Mouse (Mus musculus): ENCODE data around the gene Slc2a4. TPM values are rescaled to one million over a fixed set of nuclear protein-coding genes. Genes with fewer than 3 reads are reported as not detected.

Slc2a4 gene
- 8.9 and 9.9 TPM in 2 replicates for polyA plus RNA-seq (2016; fragmentation: Nextera tagmentation; extraction: Ambion mirVana)

DNA sequence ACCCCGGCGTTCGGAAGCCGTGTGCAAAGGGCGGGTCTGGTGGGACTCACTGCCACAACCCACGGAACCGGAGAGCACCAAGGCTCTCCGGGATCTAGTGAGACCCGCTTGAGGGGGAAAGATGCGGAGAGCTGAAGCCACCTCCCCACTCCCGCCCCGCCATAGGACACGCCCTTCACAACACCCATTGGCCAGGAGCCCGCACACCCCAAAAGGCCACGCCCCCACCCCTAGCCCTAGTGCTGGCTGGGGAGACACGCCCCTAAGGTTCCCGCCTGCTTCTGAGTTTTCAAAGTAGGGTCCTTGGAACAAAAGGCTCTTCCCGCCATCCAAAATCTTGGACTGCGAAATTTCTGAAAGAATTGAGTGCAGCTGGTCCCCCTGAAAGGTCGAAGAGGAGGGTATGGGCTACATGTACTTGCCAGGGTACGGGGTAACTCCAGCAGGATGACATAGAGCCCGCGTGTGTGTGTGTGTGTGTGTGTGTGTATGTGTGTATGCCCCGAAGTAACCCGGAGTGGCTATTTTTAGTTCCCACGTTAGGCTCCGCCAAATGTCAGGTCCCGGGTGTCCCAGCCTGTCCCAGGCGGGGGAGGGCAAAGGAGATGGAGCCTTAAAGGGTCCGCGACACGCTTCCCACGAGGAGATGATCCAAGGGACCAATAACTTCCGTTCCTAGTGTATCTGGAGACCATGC is at the start of gene Slc2a4:
Gene Slc2a4, minus strand, starts transcription at position 123 of the 697 bp plus-strand sequence.
- H3K9ac ChIP-seq (replicated peaks): peak within 1 kb of the TSS; percentile 47
- H3K4me3 ChIP-seq: peak within 1 kb of the TSS; percentile 49
- peak within 1 kb of the TSS; percentile 64 for H3K4me2 ChIP-seq (replicated peaks)
- H3K27me3 ChIP-seq: peaks cover 11% of the 10 kb centered on the region
- peak; percentile 93 for ATAC-seq (ENCODE audit: low FRiP score, low read depth)
- peak within 1 kb of the TSS; percentile 69 for H3K27ac ChIP-seq (replicated peaks)
- under 1% methylated on average over 33 of the region's 34 CpGs for WGBS
- peaks cover 10% of the 10 kb centered on the region; the same call in 1 of the 2 replicates for H3K36me3 ChIP-seq
- no peaks in the 10 kb centered on the region for H3K9me3 ChIP-seq
- peaks cover 17% of the 10 kb centered on the region for H3K4me1 ChIP-seq

DNA sequence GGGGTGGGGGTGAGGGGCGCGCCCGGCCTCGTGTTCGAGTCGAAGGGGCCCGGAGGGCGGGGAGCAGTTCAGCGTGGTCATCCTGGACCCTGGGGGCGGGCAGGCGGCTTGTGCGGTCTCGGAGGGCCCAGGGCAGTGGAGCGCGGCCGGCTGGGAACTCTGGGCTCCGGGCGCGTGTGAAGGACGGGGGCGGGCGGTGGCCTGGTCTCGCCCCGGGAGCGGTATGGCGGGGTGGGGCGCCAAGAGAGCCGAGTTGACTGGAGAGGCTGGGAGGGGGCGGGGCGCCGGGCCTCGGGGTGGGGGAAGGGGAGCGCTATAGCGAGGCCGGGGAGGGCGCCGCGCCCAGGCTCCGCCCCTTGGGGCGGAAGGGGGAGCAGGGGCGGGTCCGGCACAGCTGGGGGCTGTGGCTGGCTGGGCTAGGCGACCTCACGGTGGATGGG is 49.1 kb upstream of the Slc2a4 start:
- peak; percentile 36 for ATAC-seq (ENCODE audit: low FRiP score, low read depth)
- Histone ChIP-seq H3K27me3 (no peaks in the 10 kb centered on the region), H3K4me3 (peak overlapping the region; percentile 95), H3K4me1 (peaks cover 40% of the 10 kb centered on the region), H3K27ac (replicated peaks) (peak overlapping the region; percentile 97), H3K4me2 (replicated peaks) (peak overlapping the region; percentile 60), H3K9me3 (no peaks in the 10 kb centered on the region), H3K9ac (replicated peaks) (peak overlapping the region; percentile 98), H3K36me3 (peaks cover 38% of the 10 kb centered on the region)
- WGBS: 1% methylated on average over 18 of the region's 44 CpGs

DNA sequence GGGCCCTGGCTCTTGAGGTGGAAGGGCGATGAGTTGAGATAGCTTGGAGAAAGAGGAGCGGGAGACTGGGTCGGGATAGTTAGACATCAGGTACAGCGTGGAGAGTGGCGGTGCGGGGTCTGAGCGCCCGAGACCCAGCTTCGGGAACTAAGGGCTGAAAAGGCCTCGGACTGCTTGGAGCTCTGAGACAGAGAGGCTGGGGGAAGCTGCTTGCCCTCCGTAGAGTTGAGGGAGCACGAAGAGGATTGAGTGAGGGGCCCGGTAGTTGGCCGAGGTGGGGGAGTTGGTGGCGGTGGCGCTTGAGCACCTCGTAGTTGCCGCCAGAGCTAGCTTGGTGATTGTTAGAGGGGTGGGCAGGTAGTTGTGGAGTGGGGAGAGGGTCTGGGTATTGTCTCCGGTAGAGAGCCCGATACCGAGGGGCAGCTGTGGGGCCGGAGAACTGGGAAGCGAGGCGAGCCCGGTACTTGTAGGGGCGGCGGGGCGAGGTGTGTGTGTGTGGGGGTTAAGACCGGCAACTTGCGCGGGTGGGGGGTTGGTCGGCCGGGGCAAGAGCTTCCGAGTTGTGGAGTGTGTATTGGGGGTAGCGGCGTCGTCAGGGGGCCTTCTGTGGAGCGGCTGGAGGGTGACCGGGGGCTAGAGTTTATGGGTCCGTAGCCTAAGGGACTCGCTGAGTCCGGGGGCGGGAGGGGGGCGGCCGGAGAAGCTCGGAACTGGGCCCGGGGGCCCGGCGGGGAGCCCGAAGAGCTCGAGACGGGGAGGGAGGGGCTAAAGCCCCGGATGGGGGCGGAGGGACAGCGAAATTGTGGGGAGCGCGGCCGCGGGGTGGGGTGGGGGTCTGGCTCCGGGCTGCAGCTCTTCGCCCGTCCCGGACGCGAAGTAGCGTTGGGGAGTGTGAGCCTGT is 48.4 kb upstream of the Slc2a4 start:
- Histone ChIP-seq H3K4me2 (replicated peaks) (peak overlapping the region; percentile 60), H3K4me3 (peak overlapping the region; percentile 95), H3K9ac (replicated peaks) (peak overlapping the region; percentile 98), H3K9me3 (no peaks in the 10 kb centered on the region), H3K36me3 (peaks cover 38% of the 10 kb centered on the region), H3K4me1 (peaks cover 34% of the 10 kb centered on the region), H3K27ac (replicated peaks) (peak overlapping the region; percentile 97), H3K27me3 (no peaks in the 10 kb centered on the region)
- no peak; the same call in 1 of the 2 replicates for ATAC-seq (ENCODE audit: low FRiP score, low read depth)
- WGBS: 1% methylated on average over 61 of the region's 66 CpGs

DNA sequence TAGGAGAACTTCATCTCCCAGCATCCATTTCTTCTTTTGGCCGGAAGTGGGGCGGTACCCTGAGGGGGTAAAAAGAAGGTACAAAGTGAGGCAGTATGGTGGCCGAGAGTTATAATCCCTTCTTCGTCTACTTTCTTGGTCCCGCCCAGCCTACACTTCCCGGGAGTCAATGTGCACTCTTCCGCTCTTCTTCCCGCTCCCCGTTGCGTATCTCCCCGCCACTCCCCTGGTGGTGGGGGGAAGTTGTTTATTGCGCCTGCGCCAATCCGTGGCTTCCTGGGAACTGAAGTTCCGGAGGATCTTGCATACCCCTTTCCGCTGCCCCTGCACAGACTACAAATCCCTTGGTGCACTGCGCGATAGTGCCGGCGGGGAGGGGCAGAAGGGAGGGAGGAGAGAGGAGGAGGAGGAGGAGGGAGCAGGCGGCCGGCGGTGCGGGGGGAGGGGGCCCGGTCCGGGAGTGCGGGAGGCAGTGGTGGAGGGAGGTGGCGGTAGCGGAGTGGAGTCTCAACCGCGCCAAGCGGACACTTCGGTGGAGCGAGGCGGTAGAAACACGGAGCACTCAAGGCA is 47.5 kb upstream of the Slc2a4 start, which contains the start of gene Phf23:
Gene Phf23, plus strand, starts transcription at position 387 of the 570 bp plus-strand sequence.
- no peaks in the 10 kb centered on the region for H3K9me3 ChIP-seq
- H3K36me3 ChIP-seq: peaks cover 38% of the 10 kb centered on the region
- no peaks in the 10 kb centered on the region for H3K27me3 ChIP-seq
- H3K4me2 ChIP-seq (replicated peaks): peak within 1 kb of the TSS; percentile 60
- 1% methylated on average over 36 of the region's 36 CpGs for WGBS
- peak; percentile 81 for ATAC-seq (ENCODE audit: low FRiP score, low read depth)
- peaks cover 34% of the 10 kb centered on the region for H3K4me1 ChIP-seq
- H3K27ac ChIP-seq (replicated peaks): peak within 1 kb of the TSS; percentile 97
- H3K4me3 ChIP-seq: peak within 1 kb of the TSS; percentile 95
- H3K9ac ChIP-seq (replicated peaks): peak within 1 kb of the TSS; percentile 98

DNA sequence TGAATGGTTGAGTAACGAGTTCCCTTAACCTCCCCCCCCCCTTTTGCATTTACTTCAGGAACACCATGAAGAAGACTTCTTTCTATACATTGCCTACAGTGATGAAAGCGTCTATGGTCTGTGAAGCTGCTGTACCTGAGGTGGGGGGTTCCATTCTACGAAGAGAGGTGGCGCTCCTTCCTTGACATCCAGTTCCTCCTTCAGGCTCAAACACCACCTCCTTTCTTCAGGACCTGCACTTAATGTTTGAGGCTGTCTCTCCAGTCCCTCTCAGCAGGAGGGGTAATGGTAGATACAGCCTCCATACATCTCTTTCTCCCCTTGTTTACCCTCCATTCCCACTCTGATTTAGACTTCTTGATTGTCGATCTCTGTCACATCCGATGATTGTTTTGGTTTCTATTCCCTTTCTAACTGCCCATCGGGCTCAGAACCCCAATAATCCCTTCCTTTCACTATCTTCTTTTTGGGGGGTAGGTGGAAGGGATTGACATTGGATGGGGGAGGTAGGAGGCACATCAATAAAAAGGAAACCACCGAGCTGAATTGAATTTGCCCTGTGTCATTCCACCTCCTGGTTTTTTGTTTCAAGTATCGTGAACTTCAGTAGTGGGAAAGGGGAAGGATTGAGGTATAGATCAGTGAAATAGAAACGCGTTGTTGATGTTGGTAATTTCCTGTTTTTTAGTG is 46.6 kb upstream of the Slc2a4 start:
- H3K27ac ChIP-seq (replicated peaks): 0 out of 2 replicates have a peak overlapping the region, but pooled peaks have one; percentile 10
- no peaks in the 10 kb centered on the region for H3K27me3 ChIP-seq
- WGBS: 87% methylated on average over 11 of the region's 11 CpGs
- peaks cover 41% of the 10 kb centered on the region for H3K36me3 ChIP-seq
- peak overlapping the region; percentile 95 for H3K4me3 ChIP-seq
- peaks cover 33% of the 10 kb centered on the region for H3K4me1 ChIP-seq
- no peak for ATAC-seq (ENCODE audit: low FRiP score, low read depth)
- H3K9ac ChIP-seq (replicated peaks): no peak overlapping the region
- peak overlapping the region; percentile 60 for H3K4me2 ChIP-seq (replicated peaks)
- no peaks in the 10 kb centered on the region for H3K9me3 ChIP-seq

DNA sequence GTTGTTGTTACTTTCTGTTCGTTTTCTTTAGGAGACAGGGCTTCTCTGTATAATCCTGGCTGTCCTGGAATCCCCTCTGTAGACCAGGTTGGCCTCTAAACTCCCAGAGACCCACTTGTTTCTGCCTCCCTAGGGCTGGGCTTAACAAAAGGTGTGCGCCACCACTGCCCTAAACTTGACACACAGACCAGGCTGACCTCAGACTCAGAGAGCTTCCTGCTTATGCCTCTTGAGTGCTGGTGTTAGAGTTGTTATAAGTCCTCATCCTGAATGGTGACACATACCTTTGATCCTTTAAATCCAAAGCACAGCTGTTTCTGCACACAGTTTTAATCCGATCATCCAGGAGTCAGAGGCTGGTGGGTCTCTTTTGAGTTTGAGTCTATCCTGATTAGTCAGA is 44.9 kb upstream of the Slc2a4 start:
- Histone ChIP-seq H3K36me3 (peaks cover 41% of the 10 kb centered on the region), H3K27me3 (no peaks in the 10 kb centered on the region), H3K9ac (replicated peaks) (0 out of 2 replicates have a peak overlapping the region, but pooled peaks have one; percentile 94), H3K27ac (replicated peaks) (no peak overlapping the region), H3K4me1 (peaks cover 26% of the 10 kb centered on the region), H3K9me3 (no peaks in the 10 kb centered on the region), H3K4me2 (replicated peaks) (peak overlapping the region; percentile 80), H3K4me3 (peak overlapping the region; percentile 81; the same call in 1 of the 2 replicates)
- ATAC-seq (ENCODE audit: low FRiP score, low read depth): no peak
- 86% methylated on average over 3 of the region's 3 CpGs for WGBS

DNA sequence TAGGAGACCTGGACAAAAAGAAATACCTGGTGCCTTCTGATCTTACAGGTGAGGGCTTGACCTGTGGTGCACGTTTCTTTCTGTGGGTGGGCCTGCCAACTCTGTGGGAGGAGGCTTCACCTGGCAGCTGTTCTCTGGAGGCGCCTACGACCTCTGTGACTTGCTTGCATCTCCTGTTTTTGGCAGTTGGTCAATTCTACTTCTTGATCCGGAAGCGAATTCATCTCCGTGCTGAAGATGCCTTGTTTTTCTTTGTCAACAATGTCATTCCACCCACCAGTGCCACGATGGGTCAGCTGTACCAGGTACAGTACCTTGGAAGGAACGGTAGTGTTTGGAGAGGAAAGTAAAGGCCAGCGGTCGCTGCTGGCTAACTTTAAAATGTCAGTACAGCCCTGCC is 44.4 kb upstream of the Slc2a4 start:
- Histone ChIP-seq H3K27me3 (no peaks in the 10 kb centered on the region), H3K9ac (replicated peaks) (peak overlapping the region; percentile 94), H3K4me3 (peak overlapping the region; percentile 81), H3K9me3 (no peaks in the 10 kb centered on the region), H3K27ac (replicated peaks) (no peak overlapping the region), H3K4me2 (replicated peaks) (peak overlapping the region; percentile 80), H3K36me3 (peaks cover 44% of the 10 kb centered on the region), H3K4me1 (peaks cover 21% of the 10 kb centered on the region)
- ATAC-seq (ENCODE audit: low FRiP score, low read depth): no peak
- WGBS: 92% methylated on average over 10 of the region's 10 CpGs

DNA sequence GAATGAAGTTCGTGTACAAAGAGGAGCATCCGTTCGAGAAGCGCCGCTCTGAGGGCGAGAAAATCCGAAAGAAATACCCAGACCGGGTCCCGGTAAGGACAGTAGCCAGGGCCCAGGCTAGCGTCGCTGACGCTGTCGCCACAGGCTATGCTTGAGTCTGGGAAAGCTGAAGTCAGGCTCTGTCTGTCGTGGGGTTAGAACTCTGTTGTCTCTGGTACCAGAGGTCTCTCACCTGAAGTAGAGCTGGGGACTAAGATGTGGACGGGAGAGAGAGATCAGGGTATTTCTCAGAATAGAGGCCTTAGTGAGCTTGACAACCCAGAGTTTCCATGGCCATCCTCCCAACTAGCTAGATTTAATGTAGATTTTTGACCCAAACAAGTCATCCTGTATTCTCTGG is 43.7 kb upstream of the Slc2a4 start:
- H3K4me2 ChIP-seq (replicated peaks): peak overlapping the region; percentile 80
- WGBS: 0% methylated on average over 15 of the region's 15 CpGs
- peaks cover 19% of the 10 kb centered on the region for H3K4me1 ChIP-seq
- 0 out of 2 replicates have a peak, but pooled peaks have one; percentile 11 for ATAC-seq (ENCODE audit: low FRiP score, low read depth)
- peak overlapping the region; percentile 92 for H3K27ac ChIP-seq (replicated peaks)
- H3K27me3 ChIP-seq: no peaks in the 10 kb centered on the region
- H3K9me3 ChIP-seq: no peaks in the 10 kb centered on the region
- H3K36me3 ChIP-seq: peaks cover 51% of the 10 kb centered on the region
- peak overlapping the region; percentile 81 for H3K4me3 ChIP-seq
- H3K9ac ChIP-seq (replicated peaks): peak overlapping the region; percentile 94

DNA sequence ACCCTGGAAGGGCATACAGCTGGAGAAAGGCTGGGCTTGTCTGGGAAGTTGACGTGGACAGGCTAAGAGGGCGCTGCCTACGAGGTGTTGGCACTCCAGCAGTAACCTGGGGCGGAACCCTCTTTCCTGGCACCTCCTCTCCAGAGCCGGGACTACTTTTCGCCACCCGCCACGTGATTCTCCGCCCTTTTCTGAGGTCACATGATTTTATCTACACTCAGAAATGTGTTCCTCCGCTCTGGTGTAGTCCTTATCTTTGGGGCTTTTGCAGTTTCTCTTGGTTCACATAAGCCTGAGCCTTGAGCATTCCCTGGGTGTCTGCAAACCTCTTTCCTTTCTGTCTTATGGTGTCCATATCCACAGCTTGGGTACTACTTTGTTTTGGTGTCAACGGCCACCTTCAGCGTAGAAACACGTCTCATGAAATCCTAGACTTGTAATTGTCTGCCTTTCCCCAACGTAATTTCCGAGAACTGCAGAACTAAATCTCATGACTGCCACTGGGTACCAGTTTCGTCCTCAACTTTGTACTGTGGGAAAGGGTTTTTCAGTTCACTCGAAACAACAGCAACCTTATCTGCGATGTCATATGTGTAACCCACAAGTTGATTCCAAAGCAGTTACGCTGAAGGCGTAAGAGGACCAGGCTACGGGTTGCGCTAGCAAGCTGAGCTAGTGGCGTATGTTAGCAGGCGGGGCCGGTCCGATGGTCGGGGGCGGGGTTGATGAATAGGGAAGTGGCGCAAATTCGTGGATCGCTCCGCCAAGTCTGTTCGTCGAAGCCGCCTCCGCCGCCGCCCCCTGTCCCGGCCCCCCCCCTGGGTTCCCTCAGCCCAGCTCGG is 43.1 kb upstream of the Slc2a4 start, which contains the start of gene Gabarap:
Gene Gabarap, plus strand, starts transcription at position 294 of the 842 bp plus-strand sequence.
- Histone ChIP-seq H3K36me3 (peaks cover 57% of the 10 kb centered on the region), H3K4me2 (replicated peaks) (peak within 1 kb of the TSS; percentile 80), H3K4me1 (peaks cover 19% of the 10 kb centered on the region), H3K4me3 (peak within 1 kb of the TSS; percentile 81), H3K9ac (replicated peaks) (peak within 1 kb of the TSS; percentile 94), H3K27me3 (no peaks in the 10 kb centered on the region), H3K9me3 (no peaks in the 10 kb centered on the region), H3K27ac (replicated peaks) (peak within 1 kb of the TSS; percentile 92)
- under 1% methylated on average over 40 of the region's 40 CpGs for WGBS
- peak; percentile 45 for ATAC-seq (ENCODE audit: low FRiP score, low read depth)

DNA sequence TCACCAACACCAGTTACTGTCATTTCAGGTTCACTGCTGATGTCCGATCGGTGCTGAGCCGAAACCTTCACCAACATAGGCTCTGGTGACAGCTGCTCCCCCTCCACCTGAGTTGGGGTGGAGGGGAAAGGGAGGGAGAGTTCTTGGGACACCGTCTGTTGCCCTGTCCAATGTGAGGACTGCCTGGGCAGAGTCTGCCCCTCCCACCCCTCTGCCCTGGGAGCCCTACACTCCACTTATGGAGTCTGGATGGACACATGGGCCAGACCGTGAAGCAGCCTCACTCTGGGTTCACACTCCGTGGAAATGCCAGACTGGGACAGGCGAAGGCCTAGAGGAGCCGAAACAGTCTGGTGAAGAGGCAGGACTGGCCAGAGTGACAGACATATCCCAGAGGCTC is 42.0 kb upstream of the Slc2a4 start:
- H3K4me3 ChIP-seq: no peak overlapping the region
- H3K27me3 ChIP-seq: no peaks in the 10 kb centered on the region
- no peak overlapping the region; the same call in 1 of the 2 replicates for H3K27ac ChIP-seq (replicated peaks)
- H3K4me1 ChIP-seq: peaks cover 19% of the 10 kb centered on the region
- H3K9me3 ChIP-seq: no peaks in the 10 kb centered on the region
- H3K36me3 ChIP-seq: peaks cover 66% of the 10 kb centered on the region
- H3K4me2 ChIP-seq (replicated peaks): no peak overlapping the region; the same call in 1 of the 2 replicates
- ATAC-seq (ENCODE audit: low FRiP score, low read depth): no peak
- WGBS: 91% methylated on average over 8 of the region's 8 CpGs
- H3K9ac ChIP-seq (replicated peaks): no peak overlapping the region

All from midbrain, embryonic 12.5 days (tissue).